Mouse (Mus musculus) heart, postnatal 36 days (tissue): ENCODE results near the gene Ak1. TPM values are rescaled to one million over a fixed set of nuclear protein-coding genes. Genes with fewer than 3 reads are reported as not detected.

Source experiments
- DNase-seq, 2 experiments: peaks; one replicate each; pipeline ENCODE4 v3.0.0; 2021 to 2022
- intact Hi-C: fragments of 180-260 bp; cut with DNase I; formaldehyde crosslinking; loops from one replicate; pipeline ENCODE4 v1.15.1; 2025
- microRNA-seq, 2 experiments: library from miRNA; unstranded; fragments of <30 nt; microRNA quantifications; one replicate each; pipeline ENCODE4 v1.2.0; 2021; ENCODE audit warnings: borderline number of aligned reads in 2 of 2
- total RNA-seq, 2 experiments: library from RNA; stranded (reverse); gene quantifications; 2 replicates each; pipeline ENCODE4 v1.2.3; 2021

Gene Ak1
- total RNA-seq, 2 experiments from 2014 or later = 631 to 727 TPM

GRCm38 (mm10) chr2:32676821-32677220 is 55.3 kb downstream of the Ak1 start:
- no peak for DNase-seq
- intact Hi-C loops = no loop called here

DNA sequence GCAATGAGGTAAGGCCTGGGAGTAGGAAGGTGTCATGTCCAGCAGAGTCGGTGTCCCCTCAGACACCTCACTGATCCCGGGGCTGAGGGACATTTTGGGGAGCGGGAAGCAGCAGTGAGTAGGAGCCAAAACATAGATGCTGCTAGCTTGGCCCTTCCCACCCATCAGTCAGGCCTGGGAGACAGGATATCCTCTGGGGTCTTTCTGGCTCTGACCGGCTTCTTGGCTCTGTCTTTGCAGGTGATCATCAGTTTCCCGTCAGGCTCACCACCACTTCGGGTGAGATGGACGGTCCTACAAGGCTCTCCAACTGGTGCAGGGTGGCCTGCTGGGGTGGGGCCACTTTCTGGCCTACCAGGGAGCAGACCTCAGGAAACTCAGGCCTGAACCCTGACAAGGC is 56.1 kb downstream of the Ak1 start:
- intact Hi-C loops = no loop called here
- no peak for DNase-seq

GRCm38 (mm10) chr2:32680051-32680451 is 58.5 kb downstream of the Ak1 start:
- DNase-seq = peak in 1 of 2 experiments; percentile 49
- intact Hi-C loops = no loop called here

GRCm38 (mm10) chr2:32680961-32681650 is 59.5 kb downstream of the Ak1 start:
- DNase-seq = no peak
- intact Hi-C loops = no loop called here

DNA sequence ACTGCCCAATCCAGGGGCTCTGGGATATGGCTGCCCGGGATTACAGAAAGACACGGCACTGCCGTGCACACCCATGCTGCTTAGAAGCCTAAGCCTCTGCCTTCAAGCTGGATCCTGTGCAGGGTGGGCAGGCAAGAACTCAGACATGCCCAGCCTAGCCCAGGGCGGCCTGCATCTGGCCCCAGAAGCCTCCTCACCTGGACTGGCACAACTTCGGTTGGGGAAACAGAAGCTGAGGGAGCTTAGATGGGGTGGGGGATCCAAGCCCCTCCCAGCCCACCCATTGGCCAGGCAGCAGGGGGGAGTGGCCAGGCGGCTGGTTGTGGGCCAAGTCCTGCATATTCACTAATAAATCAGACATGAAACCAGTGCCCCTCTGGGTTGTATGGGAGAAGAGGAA is 60.2 kb downstream of the Ak1 start:
- intact Hi-C loops = no loop called here
- DNase-seq = no peak

- no peak for DNase-seq
- intact Hi-C loops = no loop called here
Measured at GRCm38 (mm10) chr2:32682721-32683417, 61.3 kb downstream of the Ak1 start.

GRCm38 (mm10) chr2:32683701-32684100 is 62.1 kb downstream of the Ak1 start:
- DNase-seq = no peak
- intact Hi-C loops = no loop called here

Small RNA genes lying within 50 kb of the gene (microRNA-seq; reads per million reads assigned to microRNA genes)
- gene Gm47291 = 0 reads per million in 2 experiments
- 0 reads per million in 2 experiments for gene Mir1954

Other genes with a start within 250 kb of the Ak1 start
- gene 1110008P14Rik, start 239.8 kb upstream of the Ak1 start, total RNA-seq = 10 to 100 TPM; 43.9 to 44.3 TPM
- 1 to 10 TPM; 3.1 to 7.0 TPM for gene Lcn2, start 233.5 kb upstream of the Ak1 start, total RNA-seq
- 10 to 100 TPM; 69.9 to 70.6 TPM for gene Ptges2, start 225.9 kb upstream of the Ak1 start, total RNA-seq
- 1 to 10 TPM; 3.1 to 3.8 TPM for gene Naif1, start 171.3 kb upstream of the Ak1 start, total RNA-seq
- gene Slc25a25, start 170.3 kb upstream of the Ak1 start, total RNA-seq = 10 to 100 TPM in 1 of 2 experiments, 1 to 10 TPM in 1; 4.8 to 12.4 TPM
- gene Fam102a, start 86.4 kb upstream of the Ak1 start, total RNA-seq = 10 to 100 TPM in 1 of 2 experiments, 1 to 10 TPM in 1; 8.9 to 10.6 TPM
- gene Dpm2, start 50.9 kb upstream of the Ak1 start, total RNA-seq = 10 to 100 TPM; 17.9 to 21.3 TPM
- gene Pip5kl1, start 47.0 kb upstream of the Ak1 start, total RNA-seq = under 1 TPM in 1 of 2 experiments, not detected in 1; 0.43 TPM
- gene 9430097D07Rik, start 46.1 kb upstream of the Ak1 start, total RNA-seq = not detected
- gene St6galnac4, start 34.7 kb upstream of the Ak1 start, total RNA-seq = 10 to 100 TPM; 18.7 to 21.7 TPM
- 100 to 1,000 TPM; 108 to 116 TPM for gene St6galnac6, start 22.0 kb upstream of the Ak1 start, total RNA-seq
- 100 to 1,000 TPM; 123 to 136 TPM for gene Eng, start 24.8 kb downstream of the Ak1 start, total RNA-seq
- gene Fpgs, start 82.4 kb downstream of the Ak1 start, total RNA-seq = 1 to 10 TPM; 5.0 to 6.6 TPM
- 10 to 100 TPM; 24.6 to 26.6 TPM for gene Cdk9, start 91.3 kb downstream of the Ak1 start, total RNA-seq
- 10 to 100 TPM; 26.8 to 28.1 TPM for gene Sh2d3c, start 99.3 kb downstream of the Ak1 start, total RNA-seq
- gene 6330409D20Rik, start 119.3 kb downstream of the Ak1 start, total RNA-seq = not detected
- 1 to 10 TPM; 6.8 to 9.6 TPM for gene Tor2a, start 135.5 kb downstream of the Ak1 start, total RNA-seq
- gene Ttc16, start 153.9 kb downstream of the Ak1 start, total RNA-seq = under 1 TPM; 0.08 to 0.14 TPM
- gene Ptrh1, start 154.0 kb downstream of the Ak1 start, total RNA-seq = 1 to 10 TPM; 3.7 to 3.8 TPM
- not detected for gene Cfap157, start 162.7 kb downstream of the Ak1 start, total RNA-seq
- 10 to 100 TPM; 10.1 to 14.3 TPM for gene Stxbp1, start 225.5 kb downstream of the Ak1 start, total RNA-seq